Mouse (Mus musculus) myocyte (in vitro differentiated cells): ENCODE results near the gene Slc25a11.

ENCODE experiments used
- CEBPB ChIP-seq: IDR thresholded peaks from 2 replicates; pipeline ENCODE4 v1.6.1; 2011; ENCODE audit warnings: mild to moderate bottlenecking, moderate library complexity; ENCODE audit not compliant: poor library complexity, insufficient read depth, severe bottlenecking
- E2F4 ChIP-seq: IDR thresholded peaks from one replicate; pipeline ENCODE4 v1.6.1; 2011; ENCODE audit warnings: mild to moderate bottlenecking, control low read depth, moderate library complexity; ENCODE audit not compliant: insufficient read depth
- MAX ChIP-seq: IDR thresholded peaks from one replicate; pipeline ENCODE4 v1.6.1; 2011; ENCODE audit warnings: low read depth, mild to moderate bottlenecking, control low read depth
- MYOD1 ChIP-seq, 3 experiments: IDR thresholded peaks; one replicate each; pipeline ENCODE4 v1.6.1; 2011; ENCODE audit warnings: control low read depth in 2 of 3, low read depth in 2 of 3, mild to moderate bottlenecking in 2 of 3, moderate library complexity in 1 of 3; ENCODE audit not compliant: insufficient read length in 2 of 3, control insufficient read depth in 1 of 3
- MYOG ChIP-seq, 3 experiments: IDR thresholded peaks; one replicate each; pipeline ENCODE4 v1.6.1; 2011; ENCODE audit warnings: control low read depth in 2 of 3, low read depth in 2 of 3, mild to moderate bottlenecking in 2 of 3; ENCODE audit not compliant: insufficient read length in 2 of 3, control insufficient read depth in 1 of 3, insufficient read depth in 1 of 3
- POLR2A ChIP-seq: IDR thresholded peaks from one replicate; pipeline ENCODE4 v1.6.1; 2011; ENCODE audit warnings: low read depth, mild to moderate bottlenecking, control low read depth, moderate library complexity; ENCODE audit not compliant: insufficient read length
- POLR2AphosphoS2 ChIP-seq: IDR thresholded peaks from one replicate; pipeline ENCODE4 v1.6.1; 2011; ENCODE audit warnings: low read depth, control low read depth; ENCODE audit not compliant: insufficient read length
- REST ChIP-seq: IDR thresholded peaks from one replicate; pipeline ENCODE4 v1.6.1; 2011; ENCODE audit warnings: mild to moderate bottlenecking, control low read depth, moderate library complexity; ENCODE audit not compliant: insufficient read depth, insufficient read length
- SRF ChIP-seq: IDR thresholded peaks from one replicate; pipeline ENCODE4 v1.6.1; 2011; ENCODE audit warnings: low read depth; ENCODE audit not compliant: control insufficient read depth, insufficient read length
- TCF12 ChIP-seq: IDR thresholded peaks from one replicate; pipeline ENCODE4 v1.6.1; 2011; ENCODE audit warnings: mild to moderate bottlenecking, control low read depth; ENCODE audit not compliant: poor library complexity, insufficient read depth, severe bottlenecking
- TCF3 ChIP-seq: IDR thresholded peaks from one replicate; pipeline ENCODE4 v1.6.1; 2011; ENCODE audit warnings: low read depth, control low read depth; ENCODE audit not compliant: insufficient read length
- USF1 ChIP-seq: IDR thresholded peaks from one replicate; pipeline ENCODE4 v1.6.1; 2011; ENCODE audit warnings: low read depth, mild to moderate bottlenecking, control low read depth, moderate library complexity

GRCm38 (mm10) chr11:70645461-70646258 is 1.6 kb downstream of the Slc25a11 start:
- TF ChIP-seq POLR2A (no peak), TCF12 (no peak), POLR2AphosphoS2 (no peak), MAX (no peak), TCF3 (no peak), REST (no peak), USF1 (no peak), MYOD1 (IDR thresholded peaks at IDR 0.05; ENCODE audit: control insufficient read depth in 1 of 3, insufficient read length in 2 of 3, low read depth in 2 of 3) (no peak), CEBPB (no peak), E2F4 (no peak), MYOG (IDR thresholded peaks at IDR 0.05; ENCODE audit: control insufficient read depth in 1 of 3, insufficient read depth in 1 of 3, insufficient read length in 2 of 3, low read depth in 2 of 3) (no peak), SRF (no peak)
